Mouse (Mus musculus): ENCODE data around the gene Aldh16a1.
A peak's percentile ranks its signal among the peaks of the same experiment; 100 is the strongest.

Gene Aldh16a1

GRCm38 (mm10) chr7:45154096-45154992 is at the start of gene Aldh16a1, which contains the start of gene Pih1d1:
Gene Aldh16a1 (minus strand): TSS chr7:45154584.
Gene Pih1d1 (plus strand): TSS chr7:45154303.
- peak; percentile 98 for DNase-seq (ENCODE audit: low spot score)

- no peak for DNase-seq (ENCODE audit: low spot score)
These were observed 48.3 kb upstream of the Aldh16a1 start for GRCm38 (mm10) chr7:45202654-45203053.

- no peak for DNase-seq (ENCODE audit: low spot score)
These were observed 44.6 kb upstream of the Aldh16a1 start for GRCm38 (mm10) chr7:45198961-45199360.

GRCm38 (mm10) chr7:45198435-45198834 is 44.1 kb upstream of the Aldh16a1 start:
- peak; percentile 89 for DNase-seq (ENCODE audit: low spot score)

GRCm38 (mm10) chr7:45196994-45197393 is 42.6 kb upstream of the Aldh16a1 start:
- DNase-seq (ENCODE audit: low spot score) = no peak

GRCm38 (mm10) chr7:45196176-45196535 is 41.8 kb upstream of the Aldh16a1 start:
- DNase-seq (ENCODE audit: low spot score) = no peak

GRCm38 (mm10) chr7:45195341-45196175 is 41.2 kb upstream of the Aldh16a1 start:
- no peak for DNase-seq (ENCODE audit: low spot score)

GRCm38 (mm10) chr7:45193871-45194785 is 39.7 kb upstream of the Aldh16a1 start:
- DNase-seq (ENCODE audit: low spot score) = no peak

GRCm38 (mm10) chr7:45193406-45193805 is 39.0 kb upstream of the Aldh16a1 start:
- DNase-seq (ENCODE audit: low spot score) = no peak

- no peak for DNase-seq (ENCODE audit: low spot score)
These were observed 38.4 kb upstream of the Aldh16a1 start for GRCm38 (mm10) chr7:45192585-45193310.

GRCm38 (mm10) chr7:45191803-45192363 is 37.5 kb upstream of the Aldh16a1 start:
- DNase-seq (ENCODE audit: low spot score) = no peak

- DNase-seq (ENCODE audit: low spot score) = no peak
These were observed 36.8 kb upstream of the Aldh16a1 start for GRCm38 (mm10) chr7:45191161-45191560.

- DNase-seq (ENCODE audit: low spot score) = no peak
These were observed 35.8 kb upstream of the Aldh16a1 start for GRCm38 (mm10) chr7:45190186-45190585.

GRCm38 (mm10) chr7:45189600-45189999 is 35.2 kb upstream of the Aldh16a1 start:
- DNase-seq (ENCODE audit: low spot score) = no peak

- peak; percentile 53 for DNase-seq (ENCODE audit: low spot score)
These were observed 31.5 kb upstream of the Aldh16a1 start for GRCm38 (mm10) chr7:45185921-45186320.

GRCm38 (mm10) chr7:45183672-45184071 is 29.3 kb upstream of the Aldh16a1 start:
- DNase-seq (ENCODE audit: low spot score) = no peak

GRCm38 (mm10) chr7:45182606-45183005 is 28.2 kb upstream of the Aldh16a1 start:
- DNase-seq (ENCODE audit: low spot score) = no peak

GRCm38 (mm10) chr7:45182199-45182601 is 27.8 kb upstream of the Aldh16a1 start:
- peak; percentile 90 for DNase-seq (ENCODE audit: low spot score)

GRCm38 (mm10) chr7:45181540-45181939 is 27.2 kb upstream of the Aldh16a1 start:
- DNase-seq (ENCODE audit: low spot score) = peak; percentile 76

GRCm38 (mm10) chr7:45180896-45181477 is 26.6 kb upstream of the Aldh16a1 start, which contains the start of gene Pth2:
Gene Pth2 (plus strand): TSS chr7:45180995.
- peak; percentile 70 for DNase-seq (ENCODE audit: low spot score)
